Mouse (Mus musculus): ENCODE measurements at regions not wholly inside any gene's neighbourhood (a gene's known extent, or its start where the extent isn't known, plus 50 kb on each side); places are given as distances from the start of the nearest gene placed in this dataset.

GRCm38 (mm10) chr4:66622650-66623394 lies 204.6 kb upstream of the Tlr4 start:
- TF ChIP-seq CTCF (IDR thresholded peaks at IDR 0.05) (no peak), POLR2A (IDR thresholded peaks at IDR 0.05; ENCODE audit: insufficient read depth, low read depth, low read length) (no peak)
